Mouse (Mus musculus) urinary bladder, postnatal 36 days (tissue): ENCODE results near the gene Krtap1-5.

Experiments
- DNase-seq, 2 experiments: peaks; one replicate each; pipeline ENCODE4 v3.0.0; 2022; ENCODE audit warnings: low spot score in 2 of 2, mixed read lengths in 1 of 2

The Krtap1-5 gene

DNA sequence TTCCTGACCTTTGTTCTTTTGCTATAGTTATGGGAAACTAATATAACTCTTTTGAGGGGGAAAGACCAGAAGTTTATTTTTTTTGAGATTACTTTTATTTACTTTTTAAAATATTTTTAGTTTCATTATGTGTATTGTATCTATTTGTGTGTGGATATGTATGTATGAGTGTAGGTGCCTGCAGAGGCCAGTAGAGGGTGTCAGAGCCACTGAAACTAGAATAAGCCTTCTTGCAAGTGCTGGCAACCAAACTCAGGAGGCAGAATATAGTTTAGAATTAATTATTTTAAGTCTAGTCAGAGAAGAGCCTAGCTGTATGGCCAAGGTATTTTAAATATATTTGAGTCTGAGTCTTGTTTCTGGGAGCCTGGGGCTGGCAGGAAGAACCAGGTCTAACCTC lies 32.9 kb downstream of the Krtap1-5 start:
- DNase-seq = no peak

DNA sequence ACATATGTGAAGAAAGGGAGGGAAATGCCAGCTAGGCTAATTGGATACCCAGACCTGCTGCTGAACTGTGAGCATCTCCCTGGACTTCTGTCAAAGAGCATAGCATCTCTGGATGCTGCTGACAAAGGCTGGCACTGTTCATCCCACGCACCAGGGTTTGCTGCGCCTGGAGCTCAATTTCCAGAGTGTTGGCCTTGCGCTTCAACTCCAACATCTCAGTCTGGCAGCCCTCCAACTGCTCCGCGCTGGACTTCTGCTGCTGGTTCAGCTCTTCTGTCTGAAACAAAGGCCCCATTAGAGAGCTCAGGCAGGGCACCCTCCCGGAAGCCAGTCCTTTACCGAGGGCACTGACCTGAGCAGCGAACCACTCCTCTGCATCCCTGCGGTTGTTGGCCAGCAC lies 41.1 kb downstream of the Krtap1-5 start:
- no peak for DNase-seq
